Mouse (Mus musculus): ENCODE results near the gene Styxl1. TPM values are rescaled to one million over a fixed set of nuclear protein-coding genes. Genes with fewer than 3 reads are reported as not detected.

The Styxl1 gene
- polyA plus RNA-seq, 1 experiment: 81.5 TPM

DNA sequence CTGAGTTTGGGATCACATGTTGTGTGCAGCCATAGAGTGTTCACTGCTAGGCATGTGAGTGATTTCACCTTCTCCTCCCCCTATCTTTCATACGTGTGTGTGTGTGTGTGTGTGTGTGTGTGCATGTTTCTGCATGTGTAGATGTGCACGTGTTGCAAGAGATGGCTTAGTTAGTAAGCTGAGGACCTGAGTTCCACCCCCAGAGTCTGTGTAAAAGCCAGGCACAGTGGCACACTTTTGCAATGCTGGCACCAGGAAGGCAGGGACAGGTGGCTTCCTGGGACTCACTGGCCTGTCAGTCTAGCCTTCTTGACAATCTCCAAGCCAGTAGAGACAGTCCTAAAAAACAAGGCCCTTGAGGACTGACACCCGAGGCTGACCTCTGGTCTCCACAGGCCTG, 13.2 kb downstream of the Styxl1 start:
- Histone ChIP-seq H3K27me3 (ENCODE audit: control insufficient read depth, insufficient read depth, low read length) (no peaks in the 10 kb centered on the region), H3K4me3 (ENCODE audit: control insufficient read depth, low read depth, low read length) (no peak overlapping the region), H3K4me1 (ENCODE audit: control insufficient read depth, insufficient read depth, low read length) (no peaks in the 10 kb centered on the region), H3K27ac (ENCODE audit: control insufficient read depth, insufficient read depth, low read depth, low read length) (no peak overlapping the region), H3K36me3 (ENCODE audit: control insufficient read depth, insufficient read depth, low read length) (no peaks in the 10 kb centered on the region; the same call in 1 of the 2 replicates)
- TF ChIP-seq CTCF (IDR thresholded peaks at IDR 0.05; ENCODE audit: control insufficient read depth, insufficient read depth, insufficient replicate concordance, low read depth, low read length): no peak
- no peak for TF ChIP-seq POLR2A (IDR thresholded peaks at IDR 0.05; ENCODE audit: control insufficient read depth, low read depth, low read length)

DNA sequence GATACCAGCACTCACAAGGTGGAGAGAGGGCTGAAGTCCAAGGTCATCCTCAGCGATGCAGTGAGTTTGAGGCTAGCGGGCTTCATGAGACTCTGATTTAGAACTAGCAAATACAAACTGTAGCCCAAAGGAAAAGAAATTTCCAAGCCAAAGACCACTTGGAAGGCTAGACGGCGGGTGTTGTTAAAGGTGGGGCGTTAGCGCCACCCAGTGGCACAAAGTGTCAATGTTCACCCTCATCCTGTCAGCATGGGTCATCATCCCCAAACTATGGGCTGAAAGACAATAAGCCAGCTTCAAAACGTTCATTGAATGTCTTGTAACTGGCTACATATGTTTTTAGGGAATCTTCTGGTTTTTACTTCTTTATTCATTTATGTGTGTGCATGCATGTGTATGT, 14.7 kb downstream of the Styxl1 start:
- H3K36me3 ChIP-seq (ENCODE audit: control insufficient read depth, insufficient read depth, low read length): no peaks in the 10 kb centered on the region; the same call in 1 of the 2 replicates

DNA sequence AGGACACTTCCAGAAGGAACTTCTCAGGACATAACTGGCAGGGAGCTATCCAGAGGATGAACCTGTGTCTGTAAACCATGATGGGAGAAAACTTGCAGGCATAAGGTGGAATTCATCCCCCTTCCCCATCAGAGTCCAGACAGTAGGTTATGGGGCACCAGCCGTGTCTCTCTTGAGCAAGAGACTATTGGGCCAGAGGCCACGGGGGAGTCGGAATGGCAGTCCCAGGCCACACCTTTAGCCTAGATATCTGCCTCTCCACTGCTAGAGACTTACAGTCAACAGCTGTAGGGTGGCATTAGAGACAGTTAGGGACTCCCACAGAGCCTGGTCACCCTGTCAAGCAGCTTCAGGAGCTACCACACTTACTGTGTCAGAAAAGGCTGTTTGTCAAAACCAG, 16.3 kb downstream of the Styxl1 start:
- no peak overlapping the region for H3K4me3 ChIP-seq (ENCODE audit: control insufficient read depth, low read depth, low read length)
- H3K27ac ChIP-seq (ENCODE audit: control insufficient read depth, insufficient read depth, low read depth, low read length): no peak overlapping the region
- H3K36me3 ChIP-seq (ENCODE audit: control insufficient read depth, insufficient read depth, low read length): no peaks in the 10 kb centered on the region; the same call in 1 of the 2 replicates
- TF ChIP-seq CTCF (IDR thresholded peaks at IDR 0.05; ENCODE audit: control insufficient read depth, insufficient read depth, insufficient replicate concordance, low read depth, low read length) (no peak), POLR2A (IDR thresholded peaks at IDR 0.05; ENCODE audit: control insufficient read depth, low read depth, low read length) (no peak)
- H3K4me1 ChIP-seq (ENCODE audit: control insufficient read depth, insufficient read depth, low read length): no peaks in the 10 kb centered on the region
- no peaks in the 10 kb centered on the region for H3K27me3 ChIP-seq (ENCODE audit: control insufficient read depth, insufficient read depth, low read length)

More for the DNA sequence above, 14.7 kb downstream of the Styxl1 start:
- Histone ChIP-seq H3K4me1 (ENCODE audit: control insufficient read depth, insufficient read depth, low read length) (no peaks in the 10 kb centered on the region), H3K4me3 (ENCODE audit: control insufficient read depth, low read depth, low read length) (no peak overlapping the region), H3K27ac (ENCODE audit: control insufficient read depth, insufficient read depth, low read depth, low read length) (no peak overlapping the region), H3K27me3 (ENCODE audit: control insufficient read depth, insufficient read depth, low read length) (no peaks in the 10 kb centered on the region)
- TF ChIP-seq POLR2A (IDR thresholded peaks at IDR 0.05; ENCODE audit: control insufficient read depth, low read depth, low read length): no peak
- TF ChIP-seq CTCF (IDR thresholded peaks at IDR 0.05; ENCODE audit: control insufficient read depth, insufficient read depth, insufficient replicate concordance, low read depth, low read length): peak; percentile 83; the same call in 1 of the 2 replicates

DNA sequence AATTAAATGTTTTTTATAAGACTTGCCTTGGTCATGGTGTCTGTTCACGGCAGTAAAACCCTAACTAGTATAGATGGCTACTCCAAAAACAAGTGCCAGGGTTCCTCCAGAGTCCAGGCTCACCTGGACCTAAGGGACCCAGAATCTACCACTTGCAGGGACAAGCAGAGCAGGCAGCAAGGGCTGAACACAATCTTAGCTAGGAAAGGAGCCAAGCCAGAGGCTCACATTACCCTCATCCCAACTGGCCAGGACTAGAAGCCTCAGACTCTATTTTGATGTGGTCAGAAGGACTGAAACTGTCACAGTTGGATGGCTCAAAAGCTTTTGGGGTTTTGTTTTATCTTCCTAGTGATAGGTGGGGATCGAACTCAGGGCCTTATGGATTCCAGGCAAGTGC, 26.6 kb downstream of the Styxl1 start:
- Histone ChIP-seq H3K36me3 (ENCODE audit: control insufficient read depth, insufficient read depth, low read length) (no peaks in the 10 kb centered on the region), H3K27me3 (ENCODE audit: control insufficient read depth, insufficient read depth, low read length) (no peaks in the 10 kb centered on the region), H3K4me3 (ENCODE audit: control insufficient read depth, low read depth, low read length) (no peak overlapping the region), H3K4me1 (ENCODE audit: control insufficient read depth, insufficient read depth, low read length) (no peaks in the 10 kb centered on the region; the same call in 1 of the 2 replicates), H3K27ac (ENCODE audit: control insufficient read depth, insufficient read depth, low read depth, low read length) (no peak overlapping the region)
- TF ChIP-seq CTCF (IDR thresholded peaks at IDR 0.05; ENCODE audit: control insufficient read depth, insufficient read depth, insufficient replicate concordance, low read depth, low read length) (no peak), POLR2A (IDR thresholded peaks at IDR 0.05; ENCODE audit: control insufficient read depth, low read depth, low read length) (no peak)

DNA sequence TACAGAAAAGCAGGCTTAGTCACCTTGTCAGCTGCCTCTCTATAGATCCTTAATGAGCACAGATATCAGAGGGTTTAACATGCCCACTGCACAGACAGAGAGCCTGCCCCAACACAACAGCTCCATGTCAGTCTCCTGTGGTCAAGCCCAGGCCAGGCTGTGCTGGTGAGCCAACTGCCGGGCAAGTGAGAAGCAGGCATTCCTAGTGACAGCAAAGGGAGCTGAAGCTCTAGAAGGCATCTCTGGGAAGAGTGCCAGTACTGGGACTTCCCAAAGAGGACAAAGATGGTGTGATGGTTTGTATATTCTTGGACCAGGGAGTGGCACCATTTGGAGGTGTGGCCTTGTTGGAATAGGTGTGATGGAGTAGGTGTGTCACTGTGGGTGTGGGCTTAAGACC, 27.1 kb downstream of the Styxl1 start:
- H3K4me1 ChIP-seq (ENCODE audit: control insufficient read depth, insufficient read depth, low read length): no peaks in the 10 kb centered on the region; the same call in 1 of the 2 replicates
- TF ChIP-seq CTCF (IDR thresholded peaks at IDR 0.05; ENCODE audit: control insufficient read depth, insufficient read depth, insufficient replicate concordance, low read depth, low read length): no peak
- no peak for TF ChIP-seq POLR2A (IDR thresholded peaks at IDR 0.05; ENCODE audit: control insufficient read depth, low read depth, low read length)
- no peaks in the 10 kb centered on the region for H3K36me3 ChIP-seq (ENCODE audit: control insufficient read depth, insufficient read depth, low read length)
- no peak overlapping the region for H3K4me3 ChIP-seq (ENCODE audit: control insufficient read depth, low read depth, low read length)
- no peak overlapping the region for H3K27ac ChIP-seq (ENCODE audit: control insufficient read depth, insufficient read depth, low read depth, low read length)
- no peaks in the 10 kb centered on the region for H3K27me3 ChIP-seq (ENCODE audit: control insufficient read depth, insufficient read depth, low read length)

DNA sequence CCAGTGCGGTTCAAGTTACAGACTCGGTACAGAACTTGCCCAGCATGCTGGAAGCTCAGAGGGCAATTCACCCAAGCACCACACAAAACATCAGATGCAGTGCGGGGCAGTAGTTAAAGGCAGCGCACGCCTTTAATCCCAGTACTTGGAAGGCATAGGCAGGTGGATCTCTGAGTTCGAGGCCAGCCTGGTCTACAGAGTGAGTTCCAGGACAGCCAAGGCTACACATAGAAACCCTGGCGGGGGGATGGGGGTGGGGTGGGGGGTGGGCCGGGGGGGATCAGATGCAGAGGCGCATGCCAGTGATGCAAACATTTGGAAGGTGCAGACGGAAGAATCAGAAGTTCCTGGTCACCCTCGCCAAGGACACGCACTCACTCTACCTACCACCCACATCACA, 33.4 kb downstream of the Styxl1 start:
- TF ChIP-seq POLR2A (IDR thresholded peaks at IDR 0.05; ENCODE audit: control insufficient read depth, low read depth, low read length): no peak
- no peak for TF ChIP-seq CTCF (IDR thresholded peaks at IDR 0.05; ENCODE audit: control insufficient read depth, insufficient read depth, insufficient replicate concordance, low read depth, low read length)
- Histone ChIP-seq H3K4me3 (ENCODE audit: control insufficient read depth, low read depth, low read length) (peak overlapping the region; percentile 88), H3K27ac (ENCODE audit: control insufficient read depth, insufficient read depth, low read depth, low read length) (peak overlapping the region; percentile 90), H3K4me1 (ENCODE audit: control insufficient read depth, insufficient read depth, low read length) (peaks cover 15% of the 10 kb centered on the region), H3K27me3 (ENCODE audit: control insufficient read depth, insufficient read depth, low read length) (no peaks in the 10 kb centered on the region), H3K36me3 (ENCODE audit: control insufficient read depth, insufficient read depth, low read length) (no peaks in the 10 kb centered on the region)

DNA sequence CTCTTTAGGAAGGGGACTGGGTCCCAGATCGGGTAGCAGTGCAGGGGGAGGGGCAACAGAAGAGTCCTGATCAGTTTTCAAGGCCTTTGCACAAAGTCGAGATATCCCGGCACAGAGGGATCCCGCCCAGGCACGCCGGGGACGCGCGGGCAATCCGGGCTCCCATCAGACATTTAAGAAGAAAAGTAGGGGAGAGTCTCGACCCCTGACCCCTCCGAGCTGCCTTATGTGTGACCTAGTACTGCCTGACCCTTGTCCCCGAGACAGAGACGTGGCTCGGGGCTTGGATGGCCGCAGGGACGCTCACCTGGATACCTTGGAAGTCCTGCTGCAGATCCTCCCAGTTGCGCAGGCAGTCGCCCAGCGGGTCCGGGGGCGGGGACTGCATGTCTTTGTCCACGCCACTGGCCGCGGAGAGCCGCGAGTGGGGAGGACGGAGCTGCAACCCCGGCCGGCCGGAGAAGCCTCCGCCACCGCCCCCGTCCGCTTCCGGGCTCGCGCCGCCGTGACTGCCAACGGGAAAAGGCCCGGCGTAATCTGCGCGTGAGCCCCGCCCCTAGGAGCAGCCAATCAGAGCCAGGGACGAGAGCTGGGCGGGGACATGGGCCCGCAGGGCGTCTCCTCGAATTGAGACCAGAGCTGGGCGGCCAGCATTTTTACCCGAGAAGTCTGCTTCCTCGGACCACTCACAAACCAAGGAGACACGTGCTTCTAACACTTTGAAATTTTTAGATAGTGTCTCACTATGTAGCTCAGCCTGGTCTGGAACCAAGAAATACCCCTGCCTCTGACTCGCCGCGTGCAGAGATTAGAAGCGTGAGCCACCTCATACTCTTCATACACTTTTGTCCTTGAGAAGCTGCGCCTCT, 34.2 kb downstream of the Styxl1 start, which contains the start of gene Tmem120a:
Tmem120a (minus strand) TSS at position 708 of the 869 bp plus-strand sequence.
- Histone ChIP-seq H3K27me3 (ENCODE audit: control insufficient read depth, insufficient read depth, low read length) (no peaks in the 10 kb centered on the region), H3K36me3 (ENCODE audit: control insufficient read depth, insufficient read depth, low read length) (no peaks in the 10 kb centered on the region; the same call in 1 of the 2 replicates), H3K4me1 (ENCODE audit: control insufficient read depth, insufficient read depth, low read length) (peaks cover 15% of the 10 kb centered on the region), H3K4me3 (ENCODE audit: control insufficient read depth, low read depth, low read length) (peak within 1 kb of the TSS; percentile 88), H3K27ac (ENCODE audit: control insufficient read depth, insufficient read depth, low read depth, low read length) (peak within 1 kb of the TSS; percentile 90)
- no peak for TF ChIP-seq CTCF (IDR thresholded peaks at IDR 0.05; ENCODE audit: control insufficient read depth, insufficient read depth, insufficient replicate concordance, low read depth, low read length)
- TF ChIP-seq POLR2A (IDR thresholded peaks at IDR 0.05; ENCODE audit: control insufficient read depth, low read depth, low read length): peak; percentile 66

All from testis, adult 2 months (tissue).